Comparison of ENCODE assay signal across 16 mouse cellular contexts in the genomic region with DNA sequence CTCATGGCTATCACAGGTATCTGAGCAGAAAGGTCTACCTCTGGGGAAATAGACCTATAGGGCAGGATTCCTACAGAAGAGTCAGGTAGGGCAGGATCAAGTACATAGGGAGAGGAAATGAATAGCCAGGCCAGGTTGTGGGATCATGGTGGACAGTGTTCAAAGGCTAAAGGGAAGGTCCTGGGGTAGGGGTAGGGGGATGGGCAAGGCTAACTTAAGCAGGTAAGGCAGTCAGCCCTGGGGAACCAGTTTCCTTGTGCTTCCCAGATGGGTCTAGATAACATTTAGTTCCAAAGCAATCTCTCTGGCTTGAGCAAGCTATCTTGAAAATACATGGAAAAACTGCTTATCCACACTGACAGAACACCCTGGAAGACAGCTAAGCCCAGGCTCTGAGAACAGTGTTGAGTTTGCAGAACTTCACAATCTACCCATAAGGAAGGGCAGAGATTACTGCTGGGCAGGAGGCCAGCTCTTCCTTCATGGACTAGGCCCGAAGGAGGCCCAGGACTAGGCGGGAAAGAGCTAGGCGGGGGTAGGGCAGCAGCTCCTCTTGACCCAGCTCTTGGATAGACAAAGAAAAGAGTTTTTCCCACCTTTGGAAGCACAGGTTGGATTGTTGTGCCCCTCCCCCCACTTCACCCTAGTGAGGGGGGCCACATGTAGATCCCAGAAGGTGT.
A peak's percentile ranks its signal among the peaks of the same experiment; 100 is the strongest.
DNase-seq lines count a peak whose midpoint lies in the region; ATAC-seq and TF ChIP-seq lines count a peak whose summit lies in the region.
"Had no signal": no experiment of that assay in that cellular context is flagged by ENCODE, and none has a peak within 500 bp of the region (broad histone marks: within the 10 kb centered on the region; RNA-seq: fewer than 3 reads in every experiment).

No protein-coding gene starts in this region.

- WGBS in embryonic facial prominence, embryonic 13.5 days = 74% methylated on average over 3 of the region's 3 CpGs
- 93% methylated on average over 3 of the region's 3 CpGs for WGBS in embryonic facial prominence, embryonic 10.5 days
- WGBS in stomach, postnatal 0 days = 36% methylated on average over 3 of the region's 3 CpGs

- H3K9ac ChIP-seq in embryonic facial prominence, embryonic 13.5 days = no peak overlapping the region
- H3K9ac ChIP-seq in stomach, postnatal 0 days (ENCODE audit: low read length) = no peak overlapping the region
- H3K9ac ChIP-seq: hindbrain, embryonic 15.5 days; limb, embryonic 13.5 days had no signal

- DNase-seq in embryonic facial prominence, embryonic 10.5 days (ENCODE audit: low spot score) = no peak
- peak; percentile 22 for DNase-seq in kidney, adult 9 months
- DNase-seq in kidney, adult 11 months = no peak
- DNase-seq in retina, postnatal 1 day = peak; percentile 33
- no peak for DNase-seq in retina, embryonic 14.5 days (ENCODE audit: low spot score)
- DNase-seq in stomach, postnatal 0 days (ENCODE audit: low spot score) = peak; percentile 69
- DNase-seq: cerebellum, adult 9-11 months; lung, postnatal 14 days; right cerebral cortex, postnatal 4 days; thymus, postnatal 36 days had no signal

- no peak for ATAC-seq in embryonic facial prominence, embryonic 13.5 days (ENCODE audit: insufficient number of reproducible peaks, insufficient read depth, low FRiP score, low TSS enrichment, low read depth)
- peak; percentile 59 for ATAC-seq in stomach, postnatal 0 days (ENCODE audit: low FRiP score, low TSS enrichment)
- ATAC-seq in cerebellum, adult (ENCODE audit: insufficient number of reproducible peaks, low FRiP score, low TSS enrichment) = no peak

- H3K4me3 ChIP-seq in embryonic facial prominence, embryonic 13.5 days = no peak overlapping the region
- no peak overlapping the region for H3K4me3 ChIP-seq in embryonic facial prominence, embryonic 10.5 days
- H3K4me3 ChIP-seq in stomach, postnatal 0 days (ENCODE audit: low read depth, low read length) = no peak overlapping the region
- H3K4me3 ChIP-seq: hindbrain, embryonic 15.5 days; limb, embryonic 13.5 days; myocyte had no signal

- TF ChIP-seq CTCF in stomach, postnatal 0 days (IDR thresholded peaks at IDR 0.05; ENCODE audit: low read depth) = no peak

- peaks cover 31% of the 10 kb centered on the region for H3K4me1 ChIP-seq in embryonic facial prominence, embryonic 13.5 days
- H3K4me1 ChIP-seq in embryonic facial prominence, embryonic 10.5 days = peaks cover 18% of the 10 kb centered on the region
- no peaks in the 10 kb centered on the region; the same call in 1 of the 2 replicates for H3K4me1 ChIP-seq in stomach, postnatal 0 days (replicated peaks; ENCODE audit: control insufficient read depth, insufficient read depth)

- no peaks in the 10 kb centered on the region for H3K9me3 ChIP-seq in embryonic facial prominence, embryonic 13.5 days
- peaks cover 5% of the 10 kb centered on the region for H3K9me3 ChIP-seq in embryonic facial prominence, embryonic 10.5 days
- no peaks in the 10 kb centered on the region for H3K9me3 ChIP-seq in stomach, postnatal 0 days (ENCODE audit: control insufficient read depth, low read length)

- H3K36me3 ChIP-seq in embryonic facial prominence, embryonic 13.5 days = no peaks in the 10 kb centered on the region
- no peaks in the 10 kb centered on the region for H3K36me3 ChIP-seq in embryonic facial prominence, embryonic 10.5 days (replicated peaks)
- no peaks in the 10 kb centered on the region for H3K36me3 ChIP-seq in stomach, postnatal 0 days (ENCODE audit: control insufficient read depth, insufficient read depth, low read length)
- H3K36me3 ChIP-seq: hindbrain, embryonic 15.5 days; limb, embryonic 13.5 days had no signal

- TF ChIP-seq EP300 in stomach, postnatal 0 days (optimal IDR thresholded peaks at IDR 0.05) = no peak

- H3K27me3 ChIP-seq in embryonic facial prominence, embryonic 13.5 days = no peaks in the 10 kb centered on the region
- peaks cover 52% of the 10 kb centered on the region for H3K27me3 ChIP-seq in embryonic facial prominence, embryonic 10.5 days (replicated peaks; ENCODE audit: low read depth, poor library complexity, severe bottlenecking)
- no peaks in the 10 kb centered on the region for H3K27me3 ChIP-seq in stomach, postnatal 0 days (ENCODE audit: control insufficient read depth, insufficient read depth, low read length)
- H3K27me3 ChIP-seq: hindbrain, embryonic 15.5 days; limb, embryonic 13.5 days had no signal

- no peak overlapping the region for H3K4me2 ChIP-seq in embryonic facial prominence, embryonic 13.5 days
- H3K4me2 ChIP-seq in stomach, postnatal 0 days (replicated peaks; ENCODE audit: low read depth) = no peak overlapping the region
- H3K4me2 ChIP-seq: hindbrain, embryonic 15.5 days; limb, embryonic 13.5 days; midbrain, embryonic 11.5 days had no signal

- 0 out of 2 replicates have a peak overlapping the region, but pooled peaks have one; percentile 28 for H3K27ac ChIP-seq in embryonic facial prominence, embryonic 13.5 days
- no peak overlapping the region for H3K27ac ChIP-seq in embryonic facial prominence, embryonic 10.5 days (replicated peaks)
- H3K27ac ChIP-seq in stomach, postnatal 0 days (replicated peaks) = no peak overlapping the region
- H3K27ac ChIP-seq: hindbrain, embryonic 15.5 days; limb, embryonic 13.5 days had no signal

Comparison
In these comparisons a context has a peak if more than half of its experiments do, and no peak if none do; other contexts are left out.
1. DNase-seq: peak in kidney, adult 9 months (single experiment), retina, postnatal 1 day (single experiment) and stomach, postnatal 0 days (single experiment); none in embryonic facial prominence, embryonic 10.5 days (single experiment), kidney, adult 11 months (single experiment) and retina, embryonic 14.5 days (single experiment).